Mouse (Mus musculus): ENCODE data around the gene Lefty2.

The Lefty2 gene

DNA sequence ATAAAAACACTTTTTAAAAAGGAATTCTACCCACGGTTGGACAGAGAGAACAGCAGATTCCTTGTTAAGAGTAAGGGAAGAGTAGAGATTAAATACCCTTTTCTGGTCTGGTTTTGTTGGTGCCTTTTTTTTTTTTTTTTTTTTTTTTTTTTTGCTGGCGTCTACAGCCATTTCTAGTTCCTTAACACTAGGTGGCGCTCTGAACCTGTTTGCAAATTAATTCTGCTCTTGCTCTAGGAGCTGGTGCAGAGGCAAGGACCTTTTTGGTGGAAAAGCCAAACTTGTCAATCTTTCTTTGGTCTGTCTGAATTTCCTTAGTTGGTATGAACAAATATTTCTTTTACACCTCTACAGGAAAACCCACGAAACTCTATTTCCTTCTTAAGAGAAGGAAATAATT is 8.2 kb downstream of the Lefty2 start:
- no peak for DNase-seq

DNA sequence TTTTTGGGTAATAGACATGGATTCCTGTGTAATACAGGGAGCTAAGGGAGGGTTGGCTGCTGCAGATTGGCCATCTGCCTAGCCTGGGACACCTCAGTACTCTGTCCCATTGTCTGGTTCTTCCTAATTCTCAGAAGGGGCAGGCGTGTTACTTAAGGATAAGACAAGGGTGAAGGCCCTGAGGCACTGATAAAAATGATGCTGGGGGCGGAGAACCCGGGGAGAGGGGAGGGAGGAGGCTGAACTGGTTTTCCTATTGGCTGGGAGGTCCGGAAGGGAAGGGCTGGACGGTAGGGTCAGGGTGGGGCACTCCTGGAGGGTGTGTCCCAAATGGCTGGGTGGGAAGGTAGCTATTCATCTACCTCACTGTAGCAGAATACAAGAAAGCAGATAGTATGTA is 10.0 kb downstream of the Lefty2 start:
- DNase-seq, result no peak

DNA sequence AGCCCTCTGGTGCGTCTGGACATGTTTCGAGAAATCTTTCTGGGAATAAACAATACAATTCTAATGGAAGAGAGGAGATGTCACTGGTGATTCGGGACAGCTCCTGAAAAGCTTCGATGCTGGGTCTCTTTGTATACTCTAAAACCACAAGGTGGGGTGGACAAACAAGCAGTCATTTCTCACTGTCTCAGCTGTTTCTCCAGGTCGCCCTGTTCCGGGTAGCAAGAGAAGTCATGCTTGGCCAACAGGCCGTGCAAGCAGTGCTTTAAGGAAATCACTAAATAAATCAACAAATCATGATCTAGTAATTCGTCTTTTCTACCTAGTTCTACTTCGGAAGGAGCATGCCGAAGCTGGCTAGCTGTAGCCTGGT is 10.7 kb downstream of the Lefty2 start:
- DNase-seq, result no peak

DNA sequence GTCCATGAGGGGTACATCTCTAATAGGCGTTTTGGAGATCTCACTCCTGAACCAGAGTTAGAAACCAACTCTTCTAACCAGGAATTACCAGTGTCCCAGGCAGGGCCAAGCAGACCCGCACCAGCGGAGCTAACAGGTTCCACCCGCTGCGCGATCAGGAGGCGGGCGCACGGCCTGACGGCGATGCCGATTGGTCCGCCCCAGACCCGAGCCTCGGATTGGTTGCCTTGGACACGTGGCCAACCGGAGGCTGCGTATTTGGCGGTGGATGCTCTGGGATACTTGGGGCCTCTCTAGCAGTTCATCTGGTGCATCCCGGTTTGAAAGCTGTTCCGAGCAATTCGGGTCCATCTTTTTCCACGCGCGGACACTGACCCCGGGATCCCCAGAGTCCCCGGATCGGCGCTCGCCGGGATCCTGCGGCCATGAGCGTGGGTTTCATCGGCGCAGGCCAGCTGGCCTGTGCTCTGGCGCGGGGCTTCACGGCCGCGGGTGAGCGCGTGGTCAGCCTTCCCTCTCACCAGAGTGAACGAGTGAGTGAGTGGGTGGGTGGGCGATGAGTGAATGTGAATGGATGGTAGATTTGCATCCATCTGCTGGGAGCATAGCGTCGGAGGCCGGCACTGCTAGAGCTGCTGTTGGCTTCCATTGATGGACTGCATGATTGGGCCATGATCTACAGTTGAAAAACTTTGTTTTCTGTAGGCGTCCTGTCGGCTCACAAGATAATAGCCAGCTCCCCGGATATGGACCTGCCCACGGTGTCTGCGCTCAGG is 11.3 kb downstream of the Lefty2 start, which contains the start of gene Pycr2:
Pycr2 (plus strand) TSS at position 255 of the 776 bp plus-strand sequence.
- peak; percentile 90 to 92 for DNase-seq

DNA sequence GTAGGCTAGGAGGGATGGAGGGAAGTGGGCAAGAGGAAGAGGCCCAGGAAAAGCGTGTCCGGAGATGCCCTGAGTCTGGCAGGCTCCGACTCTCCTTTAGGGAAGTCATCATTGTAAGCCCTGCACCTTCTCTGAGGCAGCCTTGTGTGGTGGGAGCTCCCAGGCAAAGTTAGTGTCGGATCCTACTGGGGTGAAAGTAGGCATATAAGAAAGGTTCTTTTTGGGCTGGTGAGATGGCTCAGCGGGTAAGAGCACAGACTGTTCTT is 11.8 kb downstream of the Lefty2 start:
- DNase-seq, result no peak

DNA sequence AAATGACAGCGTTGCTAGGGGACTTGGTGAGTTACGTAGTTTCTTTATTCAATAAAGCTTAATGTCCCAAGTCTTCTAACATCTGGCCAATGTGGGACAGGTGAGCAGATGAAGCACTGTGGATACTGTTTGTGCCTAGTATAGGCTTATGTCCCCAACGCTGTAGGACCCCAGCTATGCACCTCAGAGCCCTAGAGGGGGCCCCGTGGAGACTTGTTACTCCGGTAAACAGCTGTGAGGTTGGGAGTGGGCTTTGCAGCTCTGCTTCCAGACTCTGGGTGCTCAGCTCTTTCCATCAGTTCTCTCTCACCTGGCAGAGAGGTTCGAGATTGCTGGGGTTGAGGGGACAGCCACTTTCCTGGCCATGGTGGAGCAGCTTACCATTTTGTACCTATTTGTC is 12.4 kb downstream of the Lefty2 start:
- DNase-seq, result no peak

DNA sequence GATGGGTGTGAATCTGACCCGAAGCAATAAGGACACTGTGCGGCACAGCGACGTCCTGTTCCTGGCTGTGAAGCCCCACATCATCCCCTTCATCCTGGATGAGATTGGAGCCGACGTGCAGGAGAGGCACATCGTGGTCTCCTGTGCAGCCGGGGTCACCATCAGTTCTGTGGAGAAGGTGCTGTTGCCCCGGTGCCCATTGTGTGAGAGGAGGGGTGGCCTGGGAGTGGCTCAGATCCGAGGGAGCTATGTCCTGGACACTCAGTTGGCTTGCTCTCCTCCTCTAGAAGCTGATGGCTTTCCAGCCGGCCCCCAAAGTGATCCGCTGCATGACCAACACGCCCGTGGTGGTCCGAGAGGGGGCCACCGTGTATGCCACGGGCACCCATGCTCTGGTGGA is 13.0 kb downstream of the Lefty2 start:
- DNase-seq, result no peak

DNA sequence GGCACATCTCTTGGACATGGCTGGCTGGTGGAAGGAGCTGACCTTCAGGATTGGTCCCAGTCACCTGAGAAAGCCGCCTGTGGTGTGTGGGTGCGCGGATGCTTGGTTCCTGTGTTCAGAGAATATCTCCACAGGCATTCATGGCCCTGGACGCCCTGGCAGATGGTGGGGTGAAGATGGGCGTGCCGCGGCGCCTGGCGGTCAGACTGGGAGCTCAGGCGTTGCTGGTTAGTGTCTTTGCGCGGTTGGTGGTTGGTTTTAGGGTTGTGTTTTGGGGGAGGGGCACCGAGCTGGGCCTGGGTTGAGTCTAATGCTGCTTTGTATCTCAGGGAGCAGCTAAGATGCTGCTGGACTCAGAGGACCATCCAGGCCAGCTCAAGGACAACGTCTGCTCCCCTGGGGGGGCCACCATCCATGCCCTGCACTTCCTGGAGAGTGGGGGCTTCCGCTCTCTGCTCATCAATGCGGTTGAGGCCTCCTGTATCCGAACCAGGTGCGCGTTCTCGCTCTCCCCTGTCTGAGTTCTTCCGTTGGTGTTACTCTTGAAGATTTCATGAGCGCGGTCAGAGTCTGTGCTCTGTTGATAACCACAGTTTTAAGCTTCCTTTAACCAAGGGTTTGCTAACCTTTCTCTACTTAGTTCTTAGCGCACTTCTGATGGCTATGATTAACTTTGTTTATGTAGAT is 13.7 kb downstream of the Lefty2 start:
- DNase-seq, result peak in 1 of 2 experiments; percentile 50

DNA sequence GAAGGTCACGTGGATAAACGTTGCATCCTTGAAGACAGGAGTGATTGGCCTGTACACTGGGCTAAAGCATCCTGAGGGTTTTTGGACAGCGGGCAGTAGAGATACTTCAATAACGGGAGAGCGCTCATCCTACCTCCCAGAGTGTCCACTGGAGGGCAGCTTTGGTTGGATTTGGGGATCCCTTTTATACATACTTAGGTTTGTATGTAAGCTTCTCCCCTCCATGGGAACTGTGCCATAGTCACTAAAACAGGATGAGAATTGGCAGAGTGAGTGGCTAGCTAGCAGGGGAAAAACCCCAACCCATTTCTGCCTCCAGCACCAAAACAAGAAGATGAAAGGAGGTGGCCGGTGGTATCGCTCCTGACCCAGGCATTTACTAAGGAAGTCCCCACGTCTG is 18.2 kb downstream of the Lefty2 start:
- DNase-seq, result no peak

DNA sequence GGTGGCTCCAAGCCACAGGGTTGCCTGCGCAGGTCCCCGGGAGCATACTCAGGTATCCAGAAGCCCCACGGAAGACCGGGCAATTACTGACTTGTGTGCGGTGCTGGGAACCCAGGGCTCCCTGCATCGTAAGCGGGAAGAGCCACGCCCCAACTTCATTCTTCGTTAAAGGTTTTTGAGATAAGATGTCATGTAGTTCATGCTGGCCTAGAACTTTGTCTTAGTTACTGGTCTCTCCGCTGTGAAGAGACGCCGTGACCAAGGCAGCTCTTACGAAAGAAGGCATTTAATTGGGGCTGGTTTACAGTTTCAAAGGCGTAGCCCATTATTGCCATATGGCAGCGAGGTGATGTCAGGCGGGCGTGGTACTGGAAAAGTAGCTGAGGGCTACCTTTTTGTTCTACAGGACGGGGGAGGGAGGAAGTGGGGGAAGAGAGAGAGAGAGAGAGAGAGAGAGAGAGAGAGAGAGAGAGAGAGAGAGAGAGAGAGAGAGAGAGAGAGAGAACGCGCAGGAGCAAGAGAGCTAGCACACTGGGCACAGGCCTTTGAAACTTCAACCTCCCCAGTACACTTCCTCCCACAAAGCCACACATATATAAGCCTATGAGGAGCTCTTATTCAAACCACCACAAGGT is 18.9 kb downstream of the Lefty2 start:
- DNase-seq, result peak in 1 of 2 experiments; percentile 51

DNA sequence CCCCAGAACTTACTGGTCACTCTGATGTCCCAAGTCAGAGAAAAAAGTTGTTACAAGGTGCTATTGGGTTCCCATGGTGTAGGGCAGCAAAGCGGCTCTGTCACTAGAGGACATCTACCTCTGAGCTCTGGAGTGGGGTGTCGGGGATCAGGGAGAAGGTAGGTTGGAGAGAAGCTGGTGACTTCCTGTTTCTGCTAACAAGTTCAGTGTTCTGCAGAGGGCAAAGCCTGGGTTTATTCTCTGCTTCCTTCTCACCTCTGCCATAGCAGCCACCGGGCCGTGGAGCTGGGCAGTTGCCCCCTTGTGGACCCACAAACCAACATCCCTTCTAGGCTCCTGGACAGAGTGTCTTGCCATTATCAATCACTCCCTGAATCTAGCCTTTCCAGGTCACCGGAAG is 19.9 kb downstream of the Lefty2 start:
- DNase-seq, result no peak

DNA sequence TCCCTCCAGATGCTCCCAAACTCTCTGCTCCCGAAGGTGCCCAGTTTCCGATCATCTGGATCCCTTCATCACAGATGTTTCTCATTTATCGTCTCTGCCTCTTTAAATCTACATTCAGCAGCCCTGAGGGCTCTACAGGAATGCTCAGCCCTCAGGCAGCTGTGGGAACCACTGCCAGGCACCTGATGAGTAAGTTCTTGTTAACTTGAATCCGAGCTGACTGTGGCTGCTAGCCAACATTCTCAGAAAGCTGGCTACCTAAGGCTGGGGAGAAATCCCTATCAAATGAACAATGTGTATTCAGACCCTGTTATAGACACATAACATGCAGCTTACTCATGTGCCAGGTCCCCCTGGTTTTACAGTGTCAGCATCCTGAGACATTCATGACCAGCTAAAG is 20.9 kb downstream of the Lefty2 start:
- DNase-seq, result no peak

DNA sequence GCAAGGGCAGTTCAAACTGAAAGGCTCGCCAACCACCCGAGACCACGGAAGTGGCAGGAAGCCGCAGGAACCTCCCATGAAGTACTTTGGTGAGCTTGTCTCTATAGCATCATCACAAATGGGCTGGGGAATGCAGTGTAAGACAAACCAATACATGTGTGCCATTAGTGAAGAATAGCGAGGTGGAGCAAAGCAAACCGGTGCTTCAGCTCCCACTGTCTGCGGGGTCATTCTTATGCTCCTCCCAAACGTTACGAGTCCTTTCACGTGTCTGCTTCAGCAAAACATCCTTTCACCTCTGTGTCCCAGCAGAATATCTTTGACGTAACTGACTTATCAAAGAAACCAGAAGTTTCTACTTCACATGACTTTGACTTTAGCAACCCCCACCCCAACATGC is 23.5 kb downstream of the Lefty2 start:
- no peak for DNase-seq

DNA sequence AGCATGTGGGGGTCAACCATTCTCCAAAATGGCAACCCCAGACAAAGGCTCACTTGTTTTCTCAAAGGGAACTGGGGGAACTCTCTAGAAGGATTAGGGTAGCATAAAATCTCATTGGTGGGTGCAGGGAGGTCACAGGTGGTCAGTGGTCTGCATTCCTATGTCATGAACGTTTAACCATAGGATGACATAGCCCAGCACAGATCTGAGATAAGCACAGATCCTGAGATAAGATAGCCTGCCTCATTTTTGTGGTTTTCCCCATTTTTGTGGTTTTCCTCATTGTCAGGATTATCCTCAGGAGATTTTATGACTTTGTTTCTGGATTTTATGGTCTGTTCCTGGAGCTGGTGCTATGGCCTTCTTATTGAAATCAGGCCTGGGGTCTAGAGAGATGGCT is 24.1 kb downstream of the Lefty2 start:
- no peak for DNase-seq

DNA sequence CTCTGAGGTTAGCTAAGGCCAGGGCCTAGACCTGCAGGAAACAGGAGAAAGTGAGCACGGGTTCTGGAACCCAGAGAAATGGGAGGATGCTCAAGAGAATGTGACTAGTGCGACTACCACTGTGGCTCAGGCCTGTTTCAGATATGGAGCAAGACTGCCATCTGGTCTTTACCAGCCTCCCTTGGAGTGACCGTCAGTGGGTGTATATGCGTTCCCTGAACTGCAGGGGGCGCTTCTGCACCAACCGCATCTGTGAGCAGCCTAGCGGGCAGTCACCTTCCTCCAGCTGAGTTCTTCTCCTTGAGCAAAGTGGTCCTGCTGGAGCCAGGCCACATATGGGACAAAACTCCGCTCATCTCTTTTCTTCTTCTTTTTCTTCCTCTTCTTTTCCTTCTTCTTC is 26.8 kb downstream of the Lefty2 start:
- DNase-seq, result no peak

DNA sequence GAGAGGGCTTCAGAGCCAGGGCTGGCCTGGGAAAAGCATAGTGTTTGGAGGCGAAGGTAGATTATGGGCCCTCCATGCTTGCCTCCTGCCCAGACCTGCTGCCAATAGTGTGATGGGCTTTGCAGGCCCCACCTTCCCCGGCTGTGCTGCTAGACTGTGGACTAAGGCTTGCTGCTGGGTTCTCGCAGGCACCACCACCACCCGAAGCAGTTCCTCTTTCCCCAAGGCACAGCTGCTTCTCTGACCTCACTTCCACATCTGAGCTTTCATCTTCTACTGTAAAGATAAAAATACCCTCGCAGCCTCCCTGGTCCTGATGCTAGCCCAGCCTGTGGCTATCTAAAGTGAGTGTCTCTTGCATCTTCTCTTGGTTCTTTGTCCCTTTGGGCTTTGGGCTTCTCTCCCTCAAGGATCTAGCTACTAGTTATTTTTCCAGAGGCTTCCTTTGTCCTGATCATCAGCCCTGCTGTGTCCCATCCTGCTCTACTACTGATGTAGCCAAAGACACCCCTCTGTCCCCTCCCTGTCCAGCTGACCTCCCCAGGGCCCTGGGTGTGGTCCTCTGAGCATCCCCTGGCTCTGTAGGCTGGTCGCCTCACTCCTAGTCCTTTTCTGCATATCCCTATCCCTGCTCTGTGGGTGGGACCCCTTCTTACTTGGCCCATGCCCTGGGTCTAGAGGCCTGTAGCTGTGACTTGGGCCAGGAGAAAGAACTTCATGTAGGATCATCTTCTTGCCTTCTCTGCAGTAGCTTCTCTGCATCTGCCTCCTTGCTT is 29.6 kb downstream of the Lefty2 start:
- DNase-seq, result no peak

DNA sequence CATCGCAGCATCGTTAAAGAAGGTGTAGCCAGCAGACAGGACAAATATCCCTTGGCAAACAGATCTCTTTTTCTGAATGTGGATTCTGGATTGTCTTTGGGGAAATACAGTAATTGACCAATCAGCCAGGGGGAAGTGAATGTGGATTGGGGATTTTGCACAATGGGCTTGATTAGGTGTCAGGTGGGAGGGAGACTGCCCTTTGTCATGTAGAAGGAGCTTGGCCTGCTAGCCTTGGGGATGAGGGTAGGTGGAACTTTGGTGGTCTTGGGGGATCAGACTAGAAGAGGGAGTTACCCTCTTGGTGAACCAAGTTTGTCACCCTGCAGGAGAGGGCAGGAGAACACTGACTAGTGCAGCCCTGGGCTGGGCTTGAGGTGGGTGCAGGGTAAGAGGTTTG is 31.8 kb downstream of the Lefty2 start:
- no peak for DNase-seq

DNA sequence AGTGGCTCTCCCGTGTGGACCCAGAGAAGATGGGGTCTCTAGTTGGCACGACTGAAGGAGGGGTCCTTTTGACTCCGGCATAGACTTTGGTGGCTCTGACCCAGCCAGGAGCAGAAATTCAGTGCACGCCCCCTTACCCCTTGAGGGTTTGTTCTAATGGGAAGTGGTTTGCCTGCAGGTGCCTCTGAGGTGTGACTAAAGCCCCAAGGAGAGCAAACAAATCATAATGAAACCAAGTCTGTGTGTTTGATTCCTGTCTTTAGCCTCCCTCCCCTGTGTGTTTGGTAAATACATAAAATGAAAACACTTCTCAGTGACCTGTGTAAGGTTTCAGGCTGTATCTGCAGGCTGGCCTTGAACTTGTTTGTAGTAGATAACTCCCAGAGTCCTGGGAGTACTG is 33.4 kb downstream of the Lefty2 start:
- no peak for DNase-seq

DNA sequence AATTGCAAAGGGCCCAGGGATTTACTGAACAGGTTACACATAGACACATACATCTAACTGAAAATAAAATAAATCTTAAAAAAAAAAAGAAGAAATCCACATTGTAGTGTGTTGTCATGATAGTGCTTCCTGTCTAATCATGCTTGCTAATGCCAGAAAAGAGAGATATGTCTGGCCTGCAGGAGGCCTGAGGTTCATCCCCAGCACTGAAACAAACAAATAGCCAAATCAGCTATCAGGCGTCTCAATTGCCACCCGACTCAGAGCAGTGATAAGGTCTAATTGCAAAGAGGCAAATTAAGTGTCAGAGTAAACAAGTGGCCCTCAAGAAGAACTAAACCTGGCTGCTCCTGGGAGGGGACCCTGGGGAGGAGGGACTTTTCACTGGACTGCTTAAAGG is 36.7 kb downstream of the Lefty2 start:
- no peak for DNase-seq

DNA sequence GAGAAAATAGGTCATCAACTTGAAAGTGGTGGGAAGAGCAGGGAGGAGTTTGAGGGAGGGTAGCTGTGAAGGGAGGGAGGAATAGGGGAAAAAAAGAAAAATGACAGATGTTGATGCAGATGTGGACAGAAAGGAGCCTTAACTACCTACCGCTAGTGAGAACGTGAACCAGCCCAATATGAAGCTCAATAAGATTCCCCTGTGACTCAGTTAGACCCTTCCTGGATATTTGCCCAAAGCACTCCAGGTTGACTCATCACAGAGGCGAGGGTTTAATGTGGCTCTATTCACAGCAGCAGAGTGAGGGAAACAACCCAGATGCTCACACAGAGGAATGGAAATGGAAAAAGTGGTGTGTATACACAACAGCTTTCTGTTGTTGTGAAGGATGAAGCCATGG is 38.2 kb downstream of the Lefty2 start:
- DNase-seq, result no peak

DNA sequence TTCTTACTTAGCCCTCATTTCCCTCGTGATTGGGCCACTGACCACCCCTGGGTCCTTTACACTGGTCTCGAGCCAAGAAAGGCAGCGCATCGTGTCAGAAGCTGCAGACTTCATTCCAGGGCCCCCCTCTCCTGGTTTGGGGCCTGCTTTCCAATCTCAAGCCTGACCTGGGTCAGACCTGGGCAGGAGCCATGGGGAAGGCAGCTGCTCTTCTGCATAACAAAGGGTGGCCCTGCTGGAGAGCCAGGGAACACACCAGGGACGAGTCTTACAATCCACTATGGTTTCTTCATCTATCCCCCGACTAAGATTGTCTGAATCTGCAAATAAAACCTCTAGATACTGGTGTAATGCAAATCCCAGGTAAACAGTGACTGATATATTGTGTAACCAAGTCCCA is 40.8 kb downstream of the Lefty2 start:
- DNase-seq, result no peak

DNA sequence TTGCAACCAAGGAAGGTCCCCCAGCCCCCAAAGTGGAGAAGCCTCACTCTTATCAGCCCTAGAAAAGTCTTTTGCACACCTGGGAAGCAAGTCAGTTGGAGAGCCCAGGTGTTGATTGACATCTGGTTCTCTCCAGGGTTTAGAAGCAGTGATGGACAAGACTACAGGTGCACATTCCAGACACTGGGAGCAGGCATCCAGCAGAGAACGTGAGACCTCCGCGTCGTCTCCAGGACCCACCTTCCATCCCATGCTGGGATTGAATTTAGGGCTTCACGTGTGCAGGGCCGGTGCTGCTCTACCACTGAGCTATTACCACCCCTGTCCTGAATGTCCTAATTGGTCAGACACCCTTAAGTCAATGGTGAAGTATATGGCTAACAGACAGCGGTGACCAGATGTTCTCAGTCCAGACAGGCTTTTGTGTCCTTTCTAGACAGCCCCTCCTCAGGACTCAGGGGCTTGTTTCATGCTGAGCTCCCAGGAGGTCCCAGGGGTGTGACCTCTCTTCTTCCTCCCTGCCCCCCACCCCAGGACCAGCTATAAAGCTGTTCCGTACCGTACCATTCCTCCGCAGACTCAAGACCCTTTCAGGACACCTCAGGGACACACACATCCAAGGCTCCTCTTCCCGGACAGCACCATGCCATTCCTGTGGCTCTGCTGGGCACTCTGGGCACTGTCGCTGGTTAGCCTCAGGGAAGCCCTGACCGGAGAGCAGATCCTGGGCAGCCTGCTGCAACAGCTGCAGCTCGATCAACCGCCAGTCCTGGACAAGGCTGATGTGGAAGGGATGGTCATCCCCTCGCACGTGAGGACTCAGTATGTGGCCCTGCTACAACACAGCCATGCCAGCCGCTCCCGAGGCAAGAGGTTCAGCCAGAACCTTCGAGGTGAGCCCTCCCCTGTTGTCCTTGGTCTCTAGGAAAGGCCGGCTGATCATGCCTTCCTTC is 41.8 kb downstream of the Lefty2 start, which contains the start of gene Lefty1:
Lefty1 (plus strand) TSS at position 556 of the 953 bp plus-strand sequence.
- no peak for DNase-seq

All from thymus, adult 18-20 months (tissue).